Mouse (Mus musculus) kidney, adult 2 months (tissue): ENCODE results near the gene Xntrpc.

Source experiments
- CTCF ChIP-seq: fragments of 200-500 bp; conservative IDR thresholded peaks from 2 replicates; pipeline ENCODE4 v1.5.1; 2011; ENCODE audit warnings: low read depth, mild to moderate bottlenecking, control low read depth, low read length, moderate library complexity, mixed read lengths; ENCODE audit not compliant: insufficient read depth, insufficient read length
- POLR2A ChIP-seq: fragments of 200-500 bp; IDR thresholded peaks from one replicate; pipeline ENCODE4 v1.6.1; 2011; ENCODE audit warnings: low read depth, low read length, control low read depth

- TF ChIP-seq CTCF (peak; percentile 29; the same call in 1 of the 2 replicates), POLR2A (no peak)
Measured at GRCm38 (mm10) chr7:102034904-102035303, 30.6 kb upstream of the Xntrpc start.
